Mouse (Mus musculus): ENCODE data around the gene Ifitm7. TPM values are rescaled to one million over a fixed set of nuclear protein-coding genes. Genes with fewer than 3 reads are reported as not detected.
A peak's percentile ranks its signal among the peaks of the same experiment; 100 is the strongest.

Ifitm7 gene
- total and polyA plus RNA-seq, 3 experiments, result not detected

DNA sequence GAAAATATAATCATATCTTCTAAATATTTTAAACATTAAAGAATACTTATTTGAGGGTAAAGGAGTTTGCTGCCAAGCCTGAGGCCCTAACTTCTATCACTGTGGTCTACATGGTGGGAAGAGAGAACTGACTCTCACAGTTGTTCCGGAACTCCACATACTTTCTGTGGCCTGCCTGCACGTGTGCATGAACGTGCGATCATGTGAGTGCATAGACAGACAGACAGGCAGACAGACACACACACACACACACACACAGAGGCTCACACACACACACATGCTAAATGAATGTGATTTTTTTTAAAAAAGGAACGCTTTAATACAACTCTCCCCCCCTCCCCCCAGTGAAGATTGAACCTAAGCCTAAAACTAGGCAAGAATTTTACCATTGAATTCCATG is 41.9 kb downstream of the Ifitm7 start:
- intact Hi-C loops (cut with DNase I), result no loop called here

DNA sequence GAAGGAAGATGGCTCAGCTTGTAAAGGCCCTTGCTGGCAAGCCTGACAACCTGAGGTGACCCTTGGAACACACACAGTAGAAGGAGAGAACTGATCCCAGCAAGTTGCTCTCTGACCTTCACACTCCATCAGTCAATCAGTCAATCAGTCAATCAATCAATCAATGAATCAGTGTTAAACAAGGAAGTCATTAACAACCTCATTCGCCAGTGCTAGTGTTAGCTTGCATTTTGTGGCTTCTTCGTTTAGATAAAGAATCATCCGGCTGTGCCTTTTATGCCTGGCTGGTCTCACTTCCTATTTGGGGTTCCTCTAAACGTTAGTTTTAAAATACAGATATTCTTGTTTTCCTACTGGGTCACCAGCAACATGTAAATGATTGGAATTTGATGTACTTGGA is 42.5 kb downstream of the Ifitm7 start:
- intact Hi-C loops (cut with DNase I), result no loop called here
- no peak overlapping the region for H3K27ac ChIP-seq
- H3K27me3 ChIP-seq (ENCODE audit: control insufficient read depth, insufficient read depth, low read length), result peaks cover 3% of the 10 kb centered on the region
- no peaks in the 10 kb centered on the region for H3K4me1 ChIP-seq (ENCODE audit: control insufficient read depth, insufficient read depth, low read length)
- WGBS, result 45% methylated on average over 4 of the region's 4 CpGs
- TF ChIP-seq EP300 (IDR thresholded peaks at IDR 0.05; ENCODE audit: insufficient read depth, low read depth, low read length), result no peak
- no peak for TF ChIP-seq CTCF (IDR thresholded peaks at IDR 0.05)
- TF ChIP-seq POLR2A (IDR thresholded peaks at IDR 0.05; ENCODE audit: insufficient read depth, low read depth, low read length), result no peak
- H3K79me2 ChIP-seq (replicated peaks; ENCODE audit: control insufficient read depth, insufficient read depth, low read length), result no peaks in the 10 kb centered on the region
- no peaks in the 10 kb centered on the region for H3K36me3 ChIP-seq (ENCODE audit: control insufficient read depth, insufficient read depth, low read length)
- no peak overlapping the region for H3K4me3 ChIP-seq
- no peak overlapping the region for H3K9ac ChIP-seq (ENCODE audit: low read depth, low read length)
- DNase-seq, result no peak

More for the DNA sequence above, 41.9 kb downstream of the Ifitm7 start:
- no peak overlapping the region for H3K9ac ChIP-seq (ENCODE audit: low read depth, low read length)
- H3K4me3 ChIP-seq, result no peak overlapping the region
- H3K27me3 ChIP-seq (ENCODE audit: control insufficient read depth, insufficient read depth, low read length), result peaks cover 3% of the 10 kb centered on the region
- H3K27ac ChIP-seq, result no peak overlapping the region
- H3K4me1 ChIP-seq (ENCODE audit: control insufficient read depth, insufficient read depth, low read length), result no peaks in the 10 kb centered on the region
- WGBS, result 72% methylated on average over 5 of the region's 5 CpGs
- no peak for DNase-seq
- TF ChIP-seq CTCF (IDR thresholded peaks at IDR 0.05) (no peak), POLR2A (IDR thresholded peaks at IDR 0.05; ENCODE audit: insufficient read depth, low read depth, low read length) (no peak), EP300 (IDR thresholded peaks at IDR 0.05; ENCODE audit: insufficient read depth, low read depth, low read length) (no peak)
- no peaks in the 10 kb centered on the region for H3K79me2 ChIP-seq (replicated peaks; ENCODE audit: control insufficient read depth, insufficient read depth, low read length)
- H3K36me3 ChIP-seq (ENCODE audit: control insufficient read depth, insufficient read depth, low read length), result no peaks in the 10 kb centered on the region

DNA sequence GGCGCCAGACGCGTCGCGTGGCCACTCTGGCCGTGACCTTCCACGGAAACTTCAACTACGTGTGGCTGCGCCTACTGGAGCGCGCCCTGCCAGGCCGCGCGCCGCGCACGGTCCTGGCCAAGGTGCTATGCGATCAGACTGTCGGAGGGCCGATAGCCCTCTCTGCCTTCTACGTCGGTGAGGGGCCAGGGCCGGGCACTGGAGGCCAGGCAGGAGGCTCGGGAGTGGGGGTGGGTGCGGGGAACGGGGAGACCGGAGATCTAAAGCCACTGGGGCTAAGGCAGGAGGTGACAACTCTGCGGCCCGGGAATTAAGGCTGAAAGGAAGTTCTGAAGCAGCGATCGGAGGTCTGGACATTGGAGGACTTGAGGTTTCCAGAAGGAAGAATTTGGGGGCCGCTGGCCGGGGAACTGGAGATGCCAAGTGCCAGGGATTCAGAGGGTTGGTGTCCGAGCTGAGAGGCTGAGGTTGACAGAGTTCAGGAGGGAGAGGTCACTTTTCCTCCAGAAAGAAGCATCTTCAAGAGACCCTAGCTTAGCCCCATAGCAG is 45.8 kb downstream of the Ifitm7 start:
- Histone ChIP-seq H3K27ac (no peak overlapping the region), H3K9ac (ENCODE audit: low read depth, low read length) (peak overlapping the region; percentile 13; the same call in 1 of the 2 replicates), H3K36me3 (ENCODE audit: control insufficient read depth, insufficient read depth, low read length) (no peaks in the 10 kb centered on the region), H3K79me2 (replicated peaks; ENCODE audit: control insufficient read depth, insufficient read depth, low read length) (no peaks in the 10 kb centered on the region), H3K4me1 (ENCODE audit: control insufficient read depth, insufficient read depth, low read length) (no peaks in the 10 kb centered on the region), H3K27me3 (ENCODE audit: control insufficient read depth, insufficient read depth, low read length) (peaks cover 3% of the 10 kb centered on the region), H3K4me3 (peak overlapping the region; percentile 49)
- DNase-seq, result no peak
- intact Hi-C loops (cut with DNase I), result no loop called here
- 4% methylated on average over 34 of the region's 34 CpGs for WGBS
- TF ChIP-seq CTCF (IDR thresholded peaks at IDR 0.05) (no peak), EP300 (IDR thresholded peaks at IDR 0.05; ENCODE audit: insufficient read depth, low read depth, low read length) (no peak), POLR2A (IDR thresholded peaks at IDR 0.05; ENCODE audit: insufficient read depth, low read depth, low read length) (no peak)

DNA sequence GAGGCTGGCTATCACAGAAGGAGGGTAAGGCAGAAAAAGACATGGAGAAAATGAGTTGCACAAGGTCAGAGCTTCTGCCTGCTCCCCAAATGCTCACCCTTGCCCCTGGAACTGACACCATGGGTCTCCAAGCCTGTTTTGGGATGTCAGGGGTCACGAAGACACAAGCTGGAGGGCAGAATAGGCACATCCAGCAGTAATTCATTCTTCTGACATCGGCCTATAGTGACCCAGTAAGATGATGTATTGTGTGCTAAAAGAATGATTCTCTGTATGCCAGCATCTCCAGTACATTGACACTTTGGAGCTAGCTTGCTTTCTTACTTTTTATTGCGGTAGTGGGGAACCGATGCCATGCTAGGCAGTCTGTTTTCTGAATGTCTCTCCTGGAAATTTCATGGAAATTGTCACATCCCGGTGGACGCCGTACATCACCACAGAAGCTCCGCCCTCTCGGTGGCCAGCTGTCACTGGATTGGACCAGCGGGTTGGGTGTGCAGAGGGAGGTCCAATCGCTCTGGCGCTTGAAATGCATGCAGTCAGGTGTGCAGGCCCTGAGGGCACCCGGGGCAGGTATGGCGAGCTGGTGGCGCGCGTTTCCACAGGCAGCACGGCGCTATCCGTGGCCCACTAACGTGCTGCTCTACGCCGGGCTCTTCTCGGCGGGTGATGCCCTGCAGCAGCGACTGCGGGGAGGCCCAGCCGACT is 46.4 kb downstream of the Ifitm7 start:
- H3K4me3 ChIP-seq, result peak overlapping the region; percentile 49
- intact Hi-C loops (cut with DNase I), result no loop called here
- H3K79me2 ChIP-seq (replicated peaks; ENCODE audit: control insufficient read depth, insufficient read depth, low read length), result no peaks in the 10 kb centered on the region
- peaks cover 3% of the 10 kb centered on the region for H3K27me3 ChIP-seq (ENCODE audit: control insufficient read depth, insufficient read depth, low read length)
- DNase-seq, result peak; percentile 20 to 28
- TF ChIP-seq POLR2A (IDR thresholded peaks at IDR 0.05; ENCODE audit: insufficient read depth, low read depth, low read length), result no peak
- no peak for TF ChIP-seq CTCF (IDR thresholded peaks at IDR 0.05)
- no peak for TF ChIP-seq EP300 (IDR thresholded peaks at IDR 0.05; ENCODE audit: insufficient read depth, low read depth, low read length)
- 7% methylated on average over 28 of the region's 28 CpGs for WGBS
- H3K9ac ChIP-seq (ENCODE audit: low read depth, low read length), result peak overlapping the region; percentile 13; the same call in 1 of the 2 replicates
- H3K36me3 ChIP-seq (ENCODE audit: control insufficient read depth, insufficient read depth, low read length), result no peaks in the 10 kb centered on the region
- no peaks in the 10 kb centered on the region for H3K4me1 ChIP-seq (ENCODE audit: control insufficient read depth, insufficient read depth, low read length)
- H3K27ac ChIP-seq, result no peak overlapping the region

Other genes starting within 250 kb of the Ifitm7 start
- gene Rrn3, start 206.2 kb downstream of the Ifitm7 start, total RNA-seq (2021), result 10 to 100 TPM; 37.9 to 38.3 TPM
- gene Rrn3, start 206.2 kb downstream of the Ifitm7 start, polyA plus RNA-seq (2012; rRNA removed), result 17.2 and 25.4 TPM in 2 replicates
- 10 to 100 TPM; 42.9 to 47.1 TPM for gene Ntan1, start 168.0 kb downstream of the Ifitm7 start, total RNA-seq (2021)
- gene Ntan1, start 168.0 kb downstream of the Ifitm7 start, polyA plus RNA-seq (2012; rRNA removed), result 40.2 and 46.2 TPM in 2 replicates
- gene Pdxdc1, start 83.8 kb downstream of the Ifitm7 start, total RNA-seq (2021), result 10 to 100 TPM; 71.3 to 92.7 TPM
- 67.3 and 111 TPM in 2 replicates for gene Pdxdc1, start 83.8 kb downstream of the Ifitm7 start, polyA plus RNA-seq (2012; rRNA removed)
- 1 to 10 TPM; 1.1 to 1.4 TPM for gene Mpv17l, start 83.7 kb downstream of the Ifitm7 start, total RNA-seq (2021)
- 1.6 and 2.3 TPM in 2 replicates for gene Mpv17l, start 83.7 kb downstream of the Ifitm7 start, polyA plus RNA-seq (2012; rRNA removed)
- gene 2900011O08Rik, start 284 bp downstream of the Ifitm7 start, total RNA-seq (2021), result not detected
- gene 2900011O08Rik, start 284 bp downstream of the Ifitm7 start, polyA plus RNA-seq (2012; rRNA removed), result 0.21 and 0.29 TPM in 2 replicates
- 10 to 100 TPM; 30.0 to 31.9 TPM for gene Nde1, start 176.4 kb upstream of the Ifitm7 start, total RNA-seq (2021)
- gene Nde1, start 176.4 kb upstream of the Ifitm7 start, polyA plus RNA-seq (2012; rRNA removed), result 28.2 and 39.7 TPM in 2 replicates
- gene Marf1, start 176.5 kb upstream of the Ifitm7 start, total RNA-seq (2021), result 10 to 100 TPM; 32.4 to 36.1 TPM
- gene Marf1, start 176.5 kb upstream of the Ifitm7 start, polyA plus RNA-seq (2012; rRNA removed), result 8.3 and 19.2 TPM in 2 replicates